Mouse (Mus musculus): ENCODE data around the gene Abhd11.

DNA sequence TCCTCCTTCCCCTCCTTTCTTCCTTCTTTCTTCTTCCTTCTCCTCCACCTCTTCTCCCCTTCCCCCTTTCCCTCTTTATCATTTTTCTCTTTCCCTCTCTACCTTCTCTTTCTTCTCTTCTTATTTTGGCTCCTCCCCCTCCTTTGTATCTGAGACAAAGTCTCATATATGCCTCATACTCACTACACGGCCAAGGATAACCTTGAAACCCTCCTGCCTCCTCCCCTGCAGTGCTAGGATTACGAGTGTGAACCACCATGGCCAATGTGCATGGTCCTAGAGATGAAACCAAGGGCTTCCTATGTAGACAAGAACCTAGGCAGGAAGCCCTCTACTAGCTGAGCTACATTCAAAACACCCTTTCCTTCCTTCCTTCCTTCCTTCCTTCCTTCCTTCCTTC, 34.0 kb upstream of the Abhd11 start:
- TF ChIP-seq CTCF (conservative IDR thresholded peaks at IDR 0.05; ENCODE audit: low read length) (no peak), NANOG (IDR thresholded peaks at IDR 0.05; ENCODE audit: borderline replicate concordance, low read length) (no peak), POU5F1 (IDR thresholded peaks at IDR 0.05; ENCODE audit: borderline replicate concordance, low read length) (no peak)
